Mouse (Mus musculus) monocyte, adult 2 months (primary cell): ENCODE data around the gene Hoxa6.

Experiments used
- DNase-seq, 2 experiments: peaks; one replicate each; pipeline ENCODE4 v3.0.0; 2022; ENCODE audit warnings: low spot score in 2 of 2, low read depth in 1 of 2

Gene Hoxa6

DNA sequence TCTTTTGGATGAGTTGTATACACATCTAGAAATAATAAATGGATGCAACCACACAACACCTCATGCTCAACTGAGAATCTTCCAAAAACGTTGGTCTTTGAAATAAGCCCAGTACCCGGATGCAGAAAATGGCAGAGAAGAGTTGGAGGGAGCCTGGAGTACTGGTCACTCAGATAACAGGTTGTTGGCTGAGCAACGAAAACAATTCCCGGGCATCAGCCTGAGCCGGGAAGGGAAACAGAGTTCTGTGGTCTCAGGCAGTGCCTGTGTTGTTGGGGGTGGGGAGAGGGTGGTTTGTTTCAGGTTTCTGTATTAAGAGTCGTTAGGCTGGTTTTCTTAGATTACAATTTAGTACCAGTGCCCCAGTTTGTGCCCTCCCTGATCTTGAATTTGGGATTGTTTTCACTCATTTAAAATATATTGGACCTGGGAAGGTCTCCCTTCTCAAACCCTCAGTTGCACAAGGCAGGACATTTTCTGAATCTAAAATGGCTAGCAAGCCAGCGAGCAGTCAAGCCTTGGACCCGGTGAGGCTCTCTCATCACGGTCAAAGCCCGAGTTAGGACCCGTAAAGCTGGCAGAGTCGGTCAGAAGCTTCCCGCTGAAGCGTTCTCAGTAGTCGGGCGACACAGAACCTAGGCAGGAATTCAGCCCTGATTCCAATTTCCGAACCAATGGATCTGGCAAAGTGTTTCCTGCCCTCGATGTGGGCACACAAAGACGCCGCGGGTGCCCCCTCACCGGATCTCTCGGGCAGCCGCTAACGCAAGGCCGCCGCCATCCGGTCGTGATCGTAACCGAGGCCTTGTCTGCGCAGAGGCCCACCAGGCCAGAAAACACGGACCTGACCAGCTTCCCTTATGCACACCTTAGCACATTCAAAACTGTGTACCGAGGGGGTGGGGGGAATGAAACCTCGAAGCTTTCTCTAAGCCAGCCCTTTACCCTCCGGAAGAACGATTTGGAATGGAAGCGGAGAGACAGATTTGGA lies 20.2 kb upstream of the Hoxa6 start:
- no peak for DNase-seq

DNA sequence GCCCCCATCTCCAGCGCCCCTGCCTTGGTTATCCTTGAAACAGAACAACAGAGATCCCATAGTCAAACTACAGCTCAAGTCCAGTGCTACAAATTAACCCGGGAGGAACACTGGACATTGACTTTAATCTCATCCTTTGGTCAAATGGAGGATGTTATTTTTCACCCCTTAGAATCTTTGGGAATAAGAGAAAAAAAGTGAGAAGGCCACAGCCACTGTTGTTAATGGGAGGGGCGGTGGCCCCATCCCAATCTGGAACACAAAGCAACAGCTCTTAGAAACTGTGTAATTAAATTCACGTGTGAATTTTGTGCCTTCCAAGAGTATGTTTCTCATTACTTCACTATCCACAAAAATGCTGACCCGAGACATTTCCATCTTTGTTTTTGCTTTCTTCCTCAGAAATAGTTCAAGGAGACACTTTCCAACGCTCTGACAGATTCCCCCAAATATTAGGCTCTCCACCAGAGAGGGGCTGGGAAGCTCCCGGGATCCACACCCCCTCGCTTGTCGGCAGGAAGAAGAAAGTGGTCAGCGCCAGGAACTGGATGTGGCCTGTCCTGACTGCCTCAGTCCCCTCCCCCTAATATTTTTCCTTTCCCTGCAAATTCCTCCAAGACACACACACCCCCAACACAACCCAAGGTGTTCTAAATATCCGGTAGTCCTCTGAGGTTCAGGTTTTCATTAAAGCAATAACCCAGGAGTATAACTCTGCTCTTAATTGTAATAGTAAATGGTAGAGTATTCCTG lies 19.1 kb upstream of the Hoxa6 start:
- DNase-seq: no peak

DNA sequence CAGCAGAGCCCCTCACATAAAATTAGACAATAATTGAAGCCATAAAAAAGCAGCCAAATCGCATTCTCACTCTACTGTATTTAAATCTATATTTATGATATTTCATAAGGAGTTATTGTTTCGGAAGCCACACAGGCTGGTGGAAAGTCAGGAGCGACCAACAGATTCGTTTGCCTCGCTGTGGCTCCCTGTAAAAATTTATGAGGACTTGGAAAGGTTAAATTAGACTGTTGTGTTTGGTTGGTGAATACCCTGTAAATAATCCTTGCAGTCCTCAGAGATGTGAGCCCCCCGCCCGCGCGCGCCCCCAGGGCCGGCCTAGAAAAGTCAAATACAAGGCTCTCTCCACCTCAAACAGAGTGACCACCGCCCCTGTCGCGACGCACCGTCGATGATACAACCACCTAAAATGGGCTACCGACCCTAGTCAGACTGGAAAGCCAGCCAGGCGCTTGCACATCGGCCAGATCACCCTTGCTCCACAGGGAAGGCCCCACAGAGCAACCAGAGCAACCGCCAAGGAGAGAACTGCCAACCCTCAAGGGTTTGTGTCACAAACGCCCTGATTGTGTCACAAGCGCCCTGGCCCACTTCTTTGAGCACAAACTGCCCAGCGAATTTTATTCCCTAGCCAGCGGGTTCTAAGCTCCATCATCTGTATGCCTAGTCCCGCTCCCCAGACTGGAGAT lies 18.2 kb upstream of the Hoxa6 start:
- no peak for DNase-seq

DNA sequence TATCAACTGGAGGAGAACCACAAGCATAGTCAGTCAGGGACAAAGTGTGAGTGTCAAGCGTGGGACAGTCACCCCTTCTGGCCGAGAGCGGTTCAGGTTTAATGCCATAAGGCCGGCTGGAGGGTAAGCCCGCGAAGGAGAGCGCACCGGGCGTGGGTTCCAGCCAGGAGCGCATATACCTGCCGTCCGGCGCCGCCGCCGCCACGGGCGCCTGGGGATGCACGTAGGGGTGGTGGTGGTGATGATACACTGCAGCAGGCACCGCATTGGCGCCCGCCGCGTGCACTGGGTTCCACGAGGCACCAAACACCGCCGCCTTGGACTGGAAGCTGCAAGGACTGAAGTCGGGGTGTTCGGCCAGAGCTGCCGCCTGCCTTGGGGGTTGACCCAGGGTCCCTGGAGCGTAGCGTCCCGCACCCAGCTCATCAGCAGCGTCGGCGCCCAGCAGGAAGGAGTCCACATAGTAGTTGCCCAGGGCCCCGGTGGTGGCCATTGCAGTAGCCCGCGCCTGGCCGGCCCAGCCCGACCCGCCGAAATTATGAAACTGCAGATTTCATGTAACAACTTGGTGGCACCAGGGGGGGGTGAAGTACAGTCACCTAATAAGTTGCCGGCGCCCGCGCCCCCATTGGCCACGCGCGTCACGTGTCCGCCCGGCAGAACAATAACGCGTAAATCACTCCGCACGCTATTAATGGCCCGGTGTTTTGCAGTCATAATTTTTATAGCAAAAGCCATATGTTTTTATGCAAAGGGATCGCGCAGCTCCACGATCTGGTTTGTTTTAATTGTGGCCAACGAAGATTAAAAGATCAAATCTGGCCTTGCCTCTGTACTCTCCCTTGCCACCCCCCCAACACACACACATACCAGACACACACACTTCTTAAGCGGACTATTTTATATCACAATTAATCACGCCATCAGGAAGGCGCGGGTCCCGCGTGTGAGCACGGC lies 17.4 kb upstream of the Hoxa6 start:
- no peak for DNase-seq

DNA sequence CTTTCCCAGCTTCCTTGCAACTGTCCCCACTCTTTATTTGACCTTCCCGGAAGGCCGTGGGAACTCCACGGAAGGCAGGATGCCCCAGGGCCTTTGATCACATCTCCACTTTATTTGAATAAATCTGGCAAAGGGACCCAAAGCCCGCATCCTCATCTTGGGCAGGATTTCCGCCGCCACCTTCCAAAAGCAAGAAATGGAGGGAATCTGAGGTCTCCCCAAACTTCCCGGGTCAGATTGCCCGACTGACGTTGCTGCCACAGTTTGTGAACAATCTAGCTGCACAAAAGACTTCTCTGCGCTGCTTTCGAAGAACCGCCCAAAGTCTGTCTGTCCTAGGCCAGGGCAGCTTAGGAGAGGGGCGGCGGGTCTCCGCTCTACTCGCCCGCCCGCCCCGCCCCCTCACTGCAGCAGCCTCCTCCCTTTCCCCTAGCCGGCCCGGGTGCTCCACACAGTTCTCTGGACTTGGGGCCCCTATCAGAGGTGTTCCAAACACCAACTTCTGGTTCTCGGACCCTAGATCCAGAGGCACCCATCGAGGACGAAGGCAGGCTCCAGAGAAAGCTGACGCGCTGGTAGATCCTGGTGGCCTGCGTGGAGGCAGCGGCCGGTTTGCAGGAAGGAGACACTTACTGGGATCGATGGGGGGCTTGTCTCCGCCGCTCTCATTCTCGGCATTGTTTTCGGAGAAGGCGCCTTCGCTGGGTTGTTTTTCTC lies 16.5 kb upstream of the Hoxa6 start:
- DNase-seq: no peak

DNA sequence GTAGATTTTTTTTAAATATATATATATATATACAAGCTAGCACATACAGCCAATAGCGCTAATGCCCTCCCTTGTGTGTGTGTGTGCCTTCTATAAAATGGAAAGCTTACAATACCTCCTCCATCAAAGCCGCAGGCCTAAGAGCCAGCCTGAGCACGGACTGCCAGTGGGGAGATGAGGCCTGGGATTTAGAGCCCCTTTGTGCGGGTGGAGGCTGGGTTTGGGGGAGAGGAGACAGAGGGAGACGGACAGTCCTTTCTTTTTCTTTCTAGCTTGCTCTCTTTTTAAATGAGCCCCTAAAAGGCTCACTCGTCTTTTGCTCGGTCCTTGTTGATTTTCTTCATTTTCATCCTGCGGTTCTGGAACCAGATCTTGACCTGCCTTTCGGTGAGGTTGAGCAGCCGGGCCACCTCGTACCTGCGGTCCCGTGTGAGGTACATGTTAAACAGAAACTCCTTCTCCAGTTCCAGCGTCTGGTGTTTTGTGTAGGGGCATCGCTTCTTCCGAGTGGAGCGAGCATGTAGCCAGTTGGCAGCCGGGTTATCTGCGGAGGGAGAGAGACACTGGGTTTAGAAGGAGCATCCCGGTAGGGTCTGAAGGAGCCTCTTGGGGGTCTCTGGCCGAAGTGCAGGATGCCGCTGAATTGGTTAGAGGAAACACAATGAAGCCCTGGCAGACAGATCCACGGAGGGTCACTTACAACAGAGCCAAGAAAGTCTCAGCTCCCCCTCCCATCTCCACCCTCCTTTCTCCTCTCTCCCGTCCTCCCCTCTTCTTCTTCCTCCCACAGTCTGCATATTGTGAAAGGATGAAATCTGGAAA lies 15.6 kb upstream of the Hoxa6 start:
- DNase-seq: no peak

DNA sequence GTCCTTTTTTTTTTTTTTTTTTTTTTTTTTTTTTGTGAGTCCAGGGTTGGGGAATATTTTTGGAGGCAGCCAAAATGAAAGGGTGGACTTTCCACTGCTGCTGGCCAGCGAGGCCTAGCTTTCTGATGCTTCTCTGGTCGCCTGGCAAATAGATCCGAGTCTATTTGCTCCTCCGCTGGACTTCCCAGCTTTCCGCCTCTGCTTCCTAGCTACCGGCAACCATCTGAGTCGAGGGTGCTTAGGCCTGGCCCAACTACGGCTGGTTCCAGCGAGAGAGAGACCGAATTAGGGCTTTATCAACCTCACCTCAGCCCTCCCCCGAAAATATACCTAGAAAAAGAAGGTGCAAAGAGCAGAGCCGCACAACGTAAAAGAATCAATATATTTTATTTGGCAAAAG lies 14.2 kb upstream of the Hoxa6 start:
- no peak for DNase-seq

DNA sequence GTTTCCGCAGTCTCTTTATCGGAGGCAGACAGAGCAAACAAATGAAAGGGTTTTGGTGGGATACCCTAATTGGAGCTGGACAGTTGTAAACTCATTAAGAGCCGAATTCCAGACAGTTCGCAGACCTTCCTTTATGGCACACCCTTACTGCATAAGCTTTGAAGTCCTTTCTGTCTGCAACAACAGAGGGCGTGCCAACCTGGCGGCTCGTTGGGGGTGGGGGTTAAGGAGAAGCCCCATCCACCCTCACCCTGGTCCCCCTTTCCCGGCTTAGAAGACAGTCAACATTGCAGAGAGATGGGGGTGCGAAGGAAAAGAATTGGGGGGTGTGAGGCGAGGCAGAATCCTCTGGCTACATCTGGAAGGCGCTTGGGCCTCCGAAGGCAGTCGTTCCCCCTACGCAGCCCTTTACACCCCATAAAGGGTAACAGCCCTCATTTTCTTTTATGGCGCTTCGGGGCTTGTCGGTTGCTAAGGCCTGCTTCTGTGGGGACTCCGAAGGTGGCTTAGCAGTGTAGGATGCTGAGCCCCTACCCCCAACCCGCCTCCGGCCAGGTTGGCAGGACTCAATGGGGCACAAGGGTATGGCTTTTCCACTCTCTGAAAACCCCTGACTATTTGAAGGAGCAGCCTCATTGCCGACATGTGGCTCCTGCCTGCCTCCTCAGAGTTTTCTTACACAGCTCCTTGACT lies 13.6 kb upstream of the Hoxa6 start:
- DNase-seq: no peak

DNA sequence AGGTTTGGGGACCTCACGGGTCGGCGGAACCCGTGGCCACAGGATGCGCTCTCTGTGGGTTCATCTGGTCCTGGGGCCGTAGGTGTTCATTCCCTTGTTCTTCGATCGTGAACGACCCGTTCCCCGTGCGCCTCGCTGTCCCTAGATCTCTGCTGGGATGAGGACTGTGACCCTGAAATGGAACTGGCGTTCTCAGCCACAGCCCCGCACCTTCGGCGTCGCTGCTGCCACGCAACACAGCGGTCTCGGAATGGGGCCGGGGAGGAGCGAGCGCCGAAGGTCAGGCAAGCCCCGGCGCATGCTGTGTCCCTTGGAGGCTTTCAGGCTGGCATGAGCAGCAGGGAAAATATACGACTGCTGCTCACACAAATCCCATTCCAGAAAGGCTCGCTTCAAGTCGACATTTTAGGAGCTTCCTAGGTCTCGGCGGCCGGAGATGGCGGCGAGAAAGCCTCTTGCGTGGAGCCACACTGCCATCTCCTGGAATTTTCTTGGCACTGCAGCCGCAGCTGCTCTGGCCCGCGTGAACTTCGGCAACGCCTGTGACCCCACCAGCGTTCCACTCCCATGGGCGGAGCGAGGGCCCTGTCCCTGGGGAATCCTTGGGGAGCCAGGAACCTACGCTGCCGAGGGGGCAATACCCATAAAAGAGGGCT lies 12.9 kb upstream of the Hoxa6 start, which contains the start of gene Hoxa7:
Hoxa7 (minus strand) TSS at position 518 of the 656 bp plus-strand sequence.
- peak; percentile 43 to 80 for DNase-seq

DNA sequence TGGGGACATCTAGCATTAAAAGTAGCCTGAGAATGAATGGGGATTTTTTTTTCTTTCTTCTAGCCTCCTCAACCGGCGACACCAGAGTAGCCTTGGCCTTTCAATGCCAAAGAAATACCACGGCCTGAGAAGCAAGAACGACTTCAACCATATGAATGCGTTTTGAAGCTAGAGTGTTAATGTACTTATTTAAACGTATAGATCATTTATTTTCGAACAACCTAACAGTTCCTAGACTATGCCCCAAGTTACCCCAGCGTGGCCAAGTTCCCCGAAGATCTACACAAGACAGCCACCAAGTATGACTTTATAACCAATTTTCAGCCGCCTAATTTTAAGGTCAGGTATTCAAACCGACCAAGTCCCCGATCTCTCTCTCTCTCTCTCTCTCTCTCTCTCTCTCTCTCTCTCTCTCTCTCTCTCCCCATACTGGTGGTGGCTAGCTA lies 12.4 kb upstream of the Hoxa6 start:
- no peak for DNase-seq

DNA sequence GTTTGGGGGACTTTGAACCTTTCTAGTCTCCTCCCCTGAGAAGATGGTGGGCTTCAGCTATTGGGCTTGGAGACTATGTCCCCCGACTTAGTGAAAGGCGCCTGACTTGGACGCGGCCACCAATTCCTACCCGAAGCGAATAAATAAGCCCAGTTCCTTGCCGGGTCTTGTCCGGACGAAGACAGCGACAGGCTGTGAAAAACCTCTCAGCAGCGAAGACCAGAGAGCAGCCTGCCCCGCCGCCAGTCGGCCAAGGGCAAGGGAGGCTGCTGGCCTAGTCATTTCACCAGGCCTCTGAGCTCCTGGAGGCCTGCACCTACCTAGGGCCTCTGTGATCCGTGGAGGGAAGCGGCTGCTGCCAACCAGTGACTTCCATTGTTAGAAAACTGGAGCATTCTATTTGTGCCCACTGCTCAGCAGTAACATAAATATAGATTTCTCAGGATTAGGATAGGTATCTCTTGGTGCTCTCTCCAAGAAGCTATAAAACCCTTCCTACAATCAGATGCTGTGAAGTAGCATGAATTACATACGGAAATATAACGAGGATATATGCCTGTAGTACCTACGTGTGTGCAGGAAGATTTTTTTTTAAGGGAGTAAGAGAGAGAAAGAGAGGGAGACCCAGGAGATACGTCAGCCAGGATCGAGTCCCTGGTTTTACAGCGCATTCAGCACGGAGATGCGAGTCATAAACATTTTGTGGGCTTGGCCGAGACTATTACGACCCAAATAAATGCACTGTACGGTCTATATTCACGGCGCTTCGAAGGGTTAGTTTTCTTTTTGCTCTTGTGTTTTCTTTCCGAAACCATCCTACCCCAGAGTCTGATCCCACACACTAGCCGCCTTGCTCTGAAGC lies 11.7 kb upstream of the Hoxa6 start:
- DNase-seq: no peak

DNA sequence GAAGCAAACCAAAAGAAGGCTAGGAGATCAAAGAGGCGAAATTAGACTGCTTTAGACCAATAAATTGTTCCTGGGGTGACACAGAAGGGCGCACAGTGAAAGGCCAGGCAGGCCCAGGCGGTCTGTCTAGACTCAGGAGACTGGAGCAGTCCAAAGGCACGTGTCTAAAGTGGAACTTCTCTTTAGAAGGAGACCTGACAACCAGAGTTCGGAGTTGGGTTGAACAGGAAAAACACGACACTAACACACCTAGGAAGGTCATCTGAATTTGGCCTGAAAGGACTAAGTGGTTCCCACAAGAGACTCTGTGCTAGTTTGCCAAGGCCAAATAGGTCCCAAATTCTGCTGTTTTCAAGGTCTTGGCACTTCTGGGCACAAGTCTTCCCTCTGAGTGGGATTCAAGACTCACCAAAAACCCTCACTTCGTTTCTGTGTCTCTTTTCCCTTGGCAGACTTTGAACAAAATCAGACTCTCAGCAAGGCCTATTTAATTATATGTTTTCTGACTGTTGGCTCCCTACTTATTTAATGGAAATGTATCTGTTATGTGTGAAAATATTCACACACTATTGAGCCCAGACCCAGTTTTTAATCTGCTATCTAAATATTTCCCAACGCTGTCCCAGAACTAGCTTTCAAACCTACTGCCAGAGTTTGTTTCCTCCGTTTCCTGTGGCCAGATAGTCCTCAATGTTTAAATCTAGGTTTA lies 10.9 kb upstream of the Hoxa6 start:
- DNase-seq: no peak

DNA sequence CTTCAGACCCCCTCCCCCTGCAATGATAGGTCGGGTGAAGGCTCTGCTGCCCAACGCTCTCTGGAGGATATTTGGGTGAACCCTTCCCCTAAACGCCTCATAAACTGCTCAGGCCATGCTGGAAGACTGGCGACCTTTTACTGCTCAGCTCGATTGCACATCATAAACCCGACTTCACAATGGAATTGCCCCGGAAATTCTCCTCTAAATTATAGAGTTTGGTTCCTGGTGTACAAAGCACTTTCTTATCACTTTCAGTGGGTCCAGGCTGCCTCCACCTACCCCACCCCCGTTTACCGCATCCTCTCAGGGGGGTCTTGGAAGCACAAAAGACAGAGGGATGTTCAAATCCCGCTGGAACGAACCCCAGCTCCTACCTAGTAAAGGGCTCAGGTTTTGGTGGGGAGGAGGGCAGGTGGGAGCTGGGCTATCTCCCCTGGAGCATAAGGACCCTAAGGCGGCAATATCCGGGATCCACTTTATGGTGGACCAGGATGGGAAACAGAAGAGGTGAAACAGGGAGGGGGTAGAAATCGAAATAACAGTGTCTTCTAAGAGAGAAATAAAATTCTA lies 10.2 kb upstream of the Hoxa6 start:
- DNase-seq: no peak

DNA sequence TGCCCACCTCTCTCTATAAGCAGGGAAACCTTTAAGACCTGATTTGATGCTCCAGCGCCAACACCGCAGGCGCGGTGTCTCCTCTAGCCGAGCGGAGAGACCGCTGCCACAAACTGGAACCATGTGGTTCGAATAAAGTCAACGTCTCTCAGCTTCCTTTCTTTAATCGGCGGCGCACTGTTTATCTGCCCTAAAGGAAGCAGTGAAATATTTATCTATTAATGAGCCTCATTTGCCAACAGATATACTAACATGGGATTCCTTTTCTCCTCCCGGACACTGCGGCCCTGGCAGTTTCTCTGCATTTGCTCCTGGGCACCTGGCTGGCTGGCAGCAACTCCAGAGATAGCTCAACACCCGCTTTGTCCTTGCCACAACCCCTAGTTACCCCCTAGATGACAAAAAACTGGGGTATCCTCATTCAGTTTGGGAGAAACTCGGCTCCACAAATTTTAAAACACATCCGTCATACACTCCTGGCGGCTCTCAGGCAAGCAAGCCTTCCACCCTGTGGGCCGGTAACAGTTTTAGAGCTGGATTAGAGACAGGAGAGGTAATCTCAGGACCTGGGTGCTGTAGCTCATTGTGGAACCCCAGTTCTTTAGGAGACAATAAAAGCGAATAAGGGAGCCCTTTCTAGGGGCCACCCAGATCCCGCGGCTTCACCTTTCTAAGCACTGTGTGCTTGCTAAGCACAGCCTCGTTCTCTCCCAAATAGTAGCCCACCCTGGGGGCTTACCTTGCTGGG lies 9.5 kb upstream of the Hoxa6 start:
- DNase-seq: no peak

DNA sequence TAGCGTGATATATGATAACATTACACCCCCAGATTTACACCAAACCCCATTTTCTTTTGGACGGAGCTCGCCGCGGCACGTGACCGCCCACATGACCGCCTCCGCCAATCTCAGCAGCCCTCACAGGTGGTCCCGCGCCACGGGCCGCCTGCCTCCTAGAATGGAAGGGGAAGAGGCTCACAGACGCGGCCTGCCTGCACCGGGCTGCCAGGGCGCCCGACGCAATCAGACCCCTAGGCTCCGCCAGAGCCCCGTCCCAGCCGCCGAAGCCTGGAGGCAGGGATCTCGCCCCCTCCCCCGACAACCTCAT lies 8.9 kb upstream of the Hoxa6 start:
- no peak for DNase-seq
